Mouse (Mus musculus) G1E (cell line): ENCODE data around the gene Jmjd1c. TPM values are rescaled to one million over a fixed set of nuclear protein-coding genes. Genes with fewer than 3 reads are reported as not detected.

Experiments
- ATAC-seq: 2 replicates; pipeline ENCODE4 v1.8.0; 2016; ENCODE audit warnings: mild to moderate bottlenecking; ENCODE audit not compliant: insufficient number of reproducible peaks, poor library complexity, low FRiP score, severe bottlenecking; ENCODE audit errors: extremely low read depth
- DNase-seq: peaks from one replicate; pipeline ENCODE4 v3.0.0; 2012; ENCODE audit warnings: low spot score
- H3K27me3 ChIP-seq: 2 replicates; pipeline ENCODE4 v1.6.1; 2012; ENCODE audit warnings: mild to moderate bottlenecking, low read length, inconsistent platforms; ENCODE audit not compliant: insufficient read depth
- H3K36me3 ChIP-seq: replicated peaks from 2 replicates; pipeline ENCODE3; 2012; ENCODE audit warnings: mild to moderate bottlenecking, inconsistent platforms
- H3K4me1 ChIP-seq: 2 replicates; pipeline ENCODE4 v1.6.1; 2012; ENCODE audit warnings: low read depth, low read length, inconsistent platforms, mixed read lengths; ENCODE audit not compliant: insufficient read depth
- H3K4me3 ChIP-seq: 2 replicates; pipeline ENCODE4 v1.5.1; 2012; ENCODE audit warnings: low read depth, mild to moderate bottlenecking, inconsistent platforms, low read length, moderate library complexity, mixed read lengths
- H3K9me3 ChIP-seq: replicated peaks from 2 replicates; pipeline ENCODE4 v1.6.1; 2012; ENCODE audit warnings: inconsistent platforms
- CTCF ChIP-seq: IDR thresholded peaks from 2 replicates; pipeline ENCODE4 v1.5.1; 2012; ENCODE audit warnings: low read depth, low read length, inconsistent platforms, mixed read lengths
- GATA1 ChIP-seq: IDR thresholded peaks from 2 replicates; pipeline ENCODE4 v1.6.1; 2012; ENCODE audit warnings: borderline replicate concordance, low read length, inconsistent platforms, mixed read lengths
- GATA2 ChIP-seq: IDR thresholded peaks from 2 replicates; pipeline ENCODE4 v1.6.1; 2012; ENCODE audit warnings: low read depth, low read length, inconsistent platforms, borderline replicate concordance
- POLR2AphosphoS5 ChIP-seq: IDR thresholded peaks from 2 replicates; pipeline ENCODE4 v1.6.1; 2012; ENCODE audit warnings: low read depth, low read length, inconsistent platforms; ENCODE audit not compliant: insufficient replicate concordance
- TAL1 ChIP-seq: conservative IDR thresholded peaks from 2 replicates; pipeline ENCODE4 v1.6.1; 2012; ENCODE audit warnings: low read depth, low read length, inconsistent platforms, mixed read lengths
- polyA plus RNA-seq: library from polyadenylated mRNA; stranded (reverse); fragments of >175 nt; gene quantifications from 2 replicates; pipeline ENCODE4 v1.2.3, GENCODE M21; 2012
- total RNA-seq, 2 experiments: library from RNA; stranded (forward) in 1 of 2; stranded (reverse) in 1 of 2; fragments of 200-1000 nt in 1 of 2; fragments of >200 nt in 1 of 2; fragmentation: Nextera tagmentation in 1 of 2; gene quantifications; 2 replicates each; pipeline ENCODE4 v1.2.3; 2014 to 2017

Jmjd1c gene
- total and polyA plus RNA-seq, 3 experiments, result 9.1 to 184 (median 102) TPM

- Histone ChIP-seq H3K36me3 (peaks cover 52% of the 10 kb centered on the region), H3K9me3 (no peaks in the 10 kb centered on the region), H3K4me1 (peaks cover 39% of the 10 kb centered on the region), H3K4me3 (no peak overlapping the region; the same call in 1 of the 2 replicates), H3K27me3 (no peaks in the 10 kb centered on the region)
- no peak for ATAC-seq
- DNase-seq, result no peak
- TF ChIP-seq TAL1 (no peak), CTCF (no peak), GATA2 (no peak), GATA1 (no peak)
Observed at GRCm38 (mm10) chr10:67190261-67190660, 94.3 kb downstream of the Jmjd1c start.

GRCm38 (mm10) chr10:67192366-67192765 lies 96.4 kb downstream of the Jmjd1c start:
- DNase-seq, result no peak
- Histone ChIP-seq H3K4me3 (no peak overlapping the region), H3K4me1 (peaks cover 48% of the 10 kb centered on the region), H3K36me3 (peaks cover 65% of the 10 kb centered on the region), H3K9me3 (no peaks in the 10 kb centered on the region), H3K27me3 (no peaks in the 10 kb centered on the region)
- TF ChIP-seq GATA2 (no peak), TAL1 (no peak), GATA1 (no peak), CTCF (0 out of 2 replicates have a peak, but pooled peaks have one; percentile 28), POLR2AphosphoS5 (no peak)
- ATAC-seq, result no peak

- Histone ChIP-seq H3K9me3 (no peaks in the 10 kb centered on the region), H3K4me3 (no peak overlapping the region), H3K36me3 (peaks cover 67% of the 10 kb centered on the region), H3K27me3 (no peaks in the 10 kb centered on the region), H3K4me1 (peaks cover 53% of the 10 kb centered on the region)
- DNase-seq (no peak), ATAC-seq (no peak)
- no peak for TF ChIP-seq POLR2AphosphoS5
- TF ChIP-seq TAL1, result no peak
- no peak for TF ChIP-seq GATA1
- TF ChIP-seq GATA2, result no peak
- TF ChIP-seq CTCF, result no peak
Observed at GRCm38 (mm10) chr10:67193003-67193652, 97.2 kb downstream of the Jmjd1c start.

- Histone ChIP-seq H3K4me1 (peaks cover 53% of the 10 kb centered on the region), H3K36me3 (peaks cover 71% of the 10 kb centered on the region), H3K27me3 (no peaks in the 10 kb centered on the region), H3K4me3 (no peak overlapping the region), H3K9me3 (no peaks in the 10 kb centered on the region)
- DNase-seq (no peak), ATAC-seq (no peak)
- no peak for TF ChIP-seq GATA2
- no peak for TF ChIP-seq POLR2AphosphoS5
- TF ChIP-seq CTCF, result no peak
- TF ChIP-seq GATA1, result no peak
- TF ChIP-seq TAL1, result no peak
Observed at GRCm38 (mm10) chr10:67194046-67194445, 98.1 kb downstream of the Jmjd1c start.

GRCm38 (mm10) chr10:67195671-67196070 lies 99.7 kb downstream of the Jmjd1c start:
- Histone ChIP-seq H3K4me1 (peaks cover 51% of the 10 kb centered on the region), H3K36me3 (peaks cover 71% of the 10 kb centered on the region), H3K4me3 (no peak overlapping the region), H3K9me3 (no peaks in the 10 kb centered on the region), H3K27me3 (no peaks in the 10 kb centered on the region)
- TF ChIP-seq GATA1 (no peak), TAL1 (no peak), POLR2AphosphoS5 (no peak), CTCF (no peak), GATA2 (no peak)
- ATAC-seq, result no peak
- DNase-seq, result no peak

GRCm38 (mm10) chr10:67197186-67197585 lies 101.3 kb downstream of the Jmjd1c start:
- peaks cover 57% of the 10 kb centered on the region for H3K4me1 ChIP-seq
- no peak for DNase-seq

More at GRCm38 (mm10) chr10:67197186-67197585, 101.3 kb downstream of the Jmjd1c start:
- H3K36me3 ChIP-seq, result peaks cover 64% of the 10 kb centered on the region
- TF ChIP-seq GATA1 (no peak), CTCF (no peak), POLR2AphosphoS5 (no peak), TAL1 (no peak), GATA2 (no peak)
- no peaks in the 10 kb centered on the region for H3K27me3 ChIP-seq
- no peak for ATAC-seq
- no peaks in the 10 kb centered on the region for H3K9me3 ChIP-seq
- H3K4me3 ChIP-seq, result no peak overlapping the region
